Mouse (Mus musculus): Measurements from ENCODE around the gene Ddx21. TPM values are rescaled to one million over a fixed set of nuclear protein-coding genes. Genes with fewer than 3 reads are reported as not detected.

Gene Ddx21
- total RNA-seq, 2 experiments from 2014 or later: 27.6 to 29.9 TPM

DNA sequence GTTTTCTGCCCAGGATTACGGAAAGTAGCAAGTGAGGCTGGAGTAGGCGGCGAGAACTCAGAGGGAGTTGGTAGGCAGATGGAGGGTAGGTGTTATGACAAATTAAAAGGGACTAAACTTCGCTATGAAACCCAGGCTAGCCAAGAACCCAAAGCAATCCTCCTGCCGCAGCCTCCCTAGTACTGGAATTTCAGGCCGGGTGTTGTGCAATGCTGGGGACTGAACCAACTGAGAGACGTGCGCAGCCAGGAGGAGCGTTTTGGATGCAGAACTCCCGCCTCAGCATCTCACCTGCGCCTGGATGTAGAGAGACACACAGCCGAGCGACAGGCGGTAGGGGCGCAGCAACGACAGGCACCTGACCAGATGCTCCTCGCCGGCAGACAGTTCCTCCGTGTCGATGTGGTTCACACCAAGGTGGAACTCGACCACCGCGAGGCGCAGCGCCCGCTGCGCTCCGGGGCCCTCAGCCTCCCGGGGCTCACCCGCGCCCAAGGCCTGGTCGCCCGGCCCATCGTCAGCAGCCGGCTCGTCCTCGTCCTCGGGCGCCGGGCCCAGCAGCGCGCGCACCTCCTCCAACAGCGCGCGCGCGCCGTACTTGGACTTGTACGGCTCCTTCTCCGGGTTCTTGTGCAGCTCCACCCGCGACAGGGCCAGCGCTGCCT, 24.3 kb downstream of the Ddx21 start:
- intact Hi-C loops (cut with DNase I): no loop called here
- no peak for DNase-seq

DNA sequence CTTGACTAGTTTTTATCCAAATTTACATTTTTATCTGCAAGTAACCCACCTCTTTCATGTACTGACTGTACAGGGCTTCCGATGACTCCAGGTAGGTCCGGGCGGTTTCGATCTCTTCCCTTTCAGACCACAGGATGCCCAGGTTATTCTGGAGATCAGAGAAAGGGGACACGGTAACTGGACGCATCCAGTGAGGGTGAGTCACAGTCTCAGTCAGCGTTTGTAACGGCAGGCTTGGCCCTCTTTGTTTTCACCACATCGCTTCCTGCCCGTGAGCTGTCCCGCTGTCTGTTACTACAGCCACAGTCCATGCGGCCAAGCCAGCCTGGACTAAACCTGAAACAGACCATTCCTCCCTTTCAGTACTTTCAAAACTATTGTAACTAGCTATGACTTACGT, 27.1 kb downstream of the Ddx21 start:
- no peak for DNase-seq
- intact Hi-C loops (cut with DNase I): no loop called here

DNA sequence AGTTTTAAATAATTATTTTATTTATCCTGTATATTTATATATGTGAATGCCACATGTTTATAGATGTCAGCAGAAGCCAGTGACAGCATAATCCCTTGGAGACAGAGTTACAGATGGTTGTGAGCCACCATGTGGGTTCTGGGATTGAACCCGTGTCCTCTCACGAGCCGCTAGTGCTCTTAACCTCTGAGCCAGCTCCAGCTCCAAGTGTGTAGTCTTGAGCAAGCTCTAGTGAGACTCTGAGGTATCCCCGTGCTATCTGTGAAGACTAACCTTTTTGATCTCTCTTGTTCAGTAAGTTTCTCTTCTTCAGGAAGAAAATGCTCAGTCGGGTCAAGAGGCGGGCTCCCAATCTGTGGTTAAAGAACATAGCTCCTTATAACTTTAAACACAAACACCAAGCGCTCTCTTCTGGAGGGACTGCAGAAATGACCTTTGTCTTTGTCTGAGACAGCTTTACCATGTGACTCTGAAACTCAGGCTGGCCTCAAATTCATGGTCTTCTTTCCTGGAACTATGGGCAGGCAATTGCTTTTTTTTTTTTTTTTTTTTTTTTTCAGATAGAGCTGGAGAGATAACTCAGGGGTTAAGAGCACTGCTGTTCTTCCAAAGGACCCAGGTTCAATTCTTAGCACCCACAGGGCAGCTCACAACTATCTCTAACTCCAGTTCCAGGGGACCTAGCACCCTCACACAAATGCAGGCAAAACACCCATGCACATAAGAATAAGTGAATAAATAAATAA, 31.8 kb downstream of the Ddx21 start:
- intact Hi-C loops (cut with DNase I): no loop called here
- no peak for DNase-seq

DNA sequence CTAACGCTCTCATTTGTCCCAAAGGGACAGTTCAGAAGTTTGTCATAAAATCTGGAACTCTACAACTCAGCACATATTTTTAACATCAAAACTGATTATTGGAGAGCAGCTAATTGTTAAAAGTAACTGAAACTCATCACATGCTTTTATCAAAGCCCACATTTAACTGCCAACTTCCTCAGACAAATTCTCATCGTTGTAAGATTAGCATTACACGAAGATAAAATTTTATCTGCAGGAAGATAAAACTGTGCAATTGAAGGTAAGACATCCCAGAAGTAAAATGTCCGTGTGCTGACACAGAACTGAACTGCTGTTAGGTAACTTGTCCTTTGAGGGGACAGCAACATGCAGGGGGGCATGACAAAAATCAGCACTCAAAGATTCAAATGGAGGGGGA, 33.2 kb downstream of the Ddx21 start:
- intact Hi-C loops (cut with DNase I): no loop called here
- no peak for DNase-seq

DNA sequence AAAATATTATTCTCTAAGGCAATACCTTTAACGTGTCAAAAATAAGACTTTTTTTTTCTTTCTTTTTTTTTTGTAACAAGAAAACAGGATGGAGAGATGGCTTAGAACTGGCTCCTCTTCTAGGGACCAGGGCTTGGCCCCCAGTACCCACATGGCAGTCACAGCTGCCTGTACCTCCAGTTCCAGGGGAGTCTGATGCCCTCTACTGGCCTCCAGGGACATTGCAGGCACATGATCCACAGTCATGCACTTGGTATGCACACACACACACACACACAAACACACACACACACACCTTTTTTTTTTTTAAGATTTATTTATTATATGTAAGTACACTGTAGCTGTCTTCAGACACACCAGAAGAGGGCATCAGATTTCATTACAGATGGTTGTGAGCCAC, 44.3 kb downstream of the Ddx21 start:
- no peak for DNase-seq
- intact Hi-C loops (cut with DNase I): no loop called here

DNA sequence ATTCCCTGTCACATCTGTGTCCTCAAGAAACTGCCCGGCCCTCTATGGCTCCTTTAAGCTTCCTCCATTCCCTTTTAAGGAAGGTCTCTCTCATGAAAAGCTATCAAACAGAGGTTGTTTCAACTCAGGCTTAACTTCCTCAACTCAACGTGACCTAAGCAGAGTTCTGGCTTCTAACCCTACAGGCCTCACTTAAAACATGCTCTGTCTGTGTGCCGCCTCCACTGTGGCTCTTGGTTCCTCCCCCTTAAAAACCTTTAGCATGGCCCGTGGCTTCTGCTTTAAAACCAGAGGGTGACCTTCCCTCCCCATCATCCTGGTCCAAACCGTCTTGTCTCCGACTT, 45.6 kb downstream of the Ddx21 start:
- intact Hi-C loops (cut with DNase I): no loop called here
- DNase-seq: no peak

DNA sequence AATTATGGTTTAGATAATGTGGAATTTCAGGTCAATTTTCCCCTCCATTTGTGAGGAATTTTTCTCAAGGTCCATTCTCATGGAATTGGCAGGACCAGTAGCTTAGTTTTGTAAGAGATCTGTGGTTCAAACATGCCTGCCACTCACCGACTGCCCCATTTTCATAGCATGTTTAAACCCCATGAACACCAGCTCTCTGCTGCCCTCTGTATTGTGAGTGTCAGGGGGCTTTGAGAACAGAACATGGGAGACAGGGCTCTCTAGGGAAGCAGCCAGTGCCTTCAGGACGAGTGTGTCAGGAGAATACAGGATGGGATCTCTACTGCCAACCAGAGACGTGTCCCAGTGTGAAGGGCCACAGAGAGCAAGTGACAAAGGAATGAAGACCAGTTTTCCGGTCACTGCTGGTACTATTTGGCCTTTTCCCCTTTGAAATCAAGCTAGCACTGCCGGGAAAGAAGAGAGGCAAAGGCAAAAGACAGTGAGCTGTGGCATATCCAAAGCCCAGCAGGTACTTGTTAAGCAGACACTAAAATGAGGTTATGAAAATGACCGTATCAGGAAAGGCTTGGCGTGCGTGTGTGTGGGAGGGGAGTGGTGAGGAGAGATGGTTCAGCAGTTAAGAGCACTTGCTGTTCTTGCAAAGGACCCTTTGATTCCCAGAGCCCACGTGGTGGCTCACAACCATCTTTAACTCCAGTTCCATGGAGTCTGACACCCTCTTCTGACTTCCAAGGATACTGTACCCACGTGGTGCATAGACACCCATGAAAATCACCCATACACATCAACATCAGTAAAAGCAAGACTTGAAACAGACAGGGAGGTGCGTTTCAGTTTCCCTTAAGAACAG, 46.1 kb downstream of the Ddx21 start:
- intact Hi-C loops (cut with DNase I): no loop called here
- DNase-seq: no peak

DNA sequence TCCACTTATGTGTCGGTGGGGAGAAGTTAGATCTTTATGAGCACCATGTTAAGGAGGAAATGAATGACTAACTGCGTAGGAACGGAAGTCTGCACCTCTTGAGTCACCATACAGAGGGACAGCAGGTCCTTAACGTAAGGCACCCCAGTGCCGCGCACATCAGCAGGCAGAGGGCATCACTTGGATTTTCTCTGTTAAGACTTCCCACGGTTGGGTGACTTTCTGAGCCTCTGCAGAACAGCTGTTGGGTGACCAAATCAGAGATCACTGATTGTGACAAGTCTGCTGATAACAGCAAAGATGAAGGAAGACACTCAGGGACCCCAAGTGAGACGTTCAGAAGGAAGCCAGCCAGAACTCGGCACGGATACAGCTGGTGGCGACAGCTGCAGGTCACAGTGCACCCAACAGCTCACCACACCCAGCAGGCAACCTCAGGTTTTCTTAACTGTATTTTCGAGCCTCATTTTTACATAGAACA, 48.4 kb downstream of the Ddx21 start:
- no peak for DNase-seq
- intact Hi-C loops (cut with DNase I): no loop called here

DNA sequence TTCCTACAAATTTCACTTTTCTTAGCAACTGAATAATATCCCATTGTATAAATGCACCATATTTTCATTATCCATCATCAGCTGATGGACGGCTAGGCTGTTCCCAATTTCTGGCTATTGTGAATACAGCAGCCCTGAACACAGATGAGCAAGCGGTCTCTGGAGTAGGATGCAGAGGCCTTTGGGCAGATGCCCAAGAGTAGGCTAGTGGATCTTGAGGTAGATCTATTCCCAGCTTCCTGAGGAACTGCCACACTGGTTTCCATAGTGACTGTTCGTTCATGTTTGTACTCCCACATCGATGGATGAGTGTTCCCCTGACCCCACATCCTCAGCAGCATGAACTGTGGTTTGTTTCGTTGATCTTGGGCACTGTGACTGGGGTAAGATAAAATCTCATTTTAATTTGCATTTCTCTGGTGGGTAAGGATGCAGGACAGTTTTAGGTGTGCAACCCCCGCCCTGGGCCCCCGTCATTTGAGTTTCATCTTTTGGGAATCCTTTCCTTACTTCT, 51.2 kb downstream of the Ddx21 start:
- no peak for DNase-seq

DNA sequence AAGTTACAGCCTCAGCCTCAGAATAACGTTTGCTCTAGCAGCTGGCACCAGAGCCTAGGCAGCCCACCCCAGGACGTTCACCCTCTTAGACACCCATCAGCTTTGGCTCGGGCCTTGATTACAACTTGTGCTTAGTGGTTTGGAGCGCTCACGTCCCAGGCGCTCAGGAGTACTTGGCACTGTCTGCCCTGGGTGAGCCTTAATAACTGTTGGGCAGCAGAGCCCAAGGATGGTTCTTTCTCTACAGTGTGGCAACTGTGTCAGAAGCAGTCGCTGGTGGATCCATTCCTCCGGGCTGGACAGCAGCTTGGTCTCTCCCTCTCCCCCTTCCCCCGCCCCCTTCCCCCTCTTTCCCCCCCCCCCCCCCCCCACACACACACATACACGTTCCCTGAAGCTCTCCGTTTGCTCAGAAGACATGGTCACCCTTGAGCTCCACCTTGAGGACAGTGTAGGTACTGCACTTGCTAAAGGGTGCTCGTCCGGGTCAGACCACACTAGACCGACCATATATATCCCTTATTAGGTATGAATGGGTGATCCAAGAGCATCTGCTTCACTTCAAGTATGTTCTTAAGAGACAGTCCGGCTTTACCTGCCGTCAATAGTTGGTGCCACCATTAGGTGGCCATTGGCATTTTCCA, 52.4 kb downstream of the Ddx21 start:
- intact Hi-C loops (cut with DNase I): loop anchor here (1.0 kb wide), 1 partner anchor 49 kb away; no protein-coding TSS in a partner anchor
- DNase-seq: peak; percentile 81 to 87

More for the DNA sequence above, 51.2 kb downstream of the Ddx21 start:
- intact Hi-C loops (cut with DNase I): no loop called here

DNA sequence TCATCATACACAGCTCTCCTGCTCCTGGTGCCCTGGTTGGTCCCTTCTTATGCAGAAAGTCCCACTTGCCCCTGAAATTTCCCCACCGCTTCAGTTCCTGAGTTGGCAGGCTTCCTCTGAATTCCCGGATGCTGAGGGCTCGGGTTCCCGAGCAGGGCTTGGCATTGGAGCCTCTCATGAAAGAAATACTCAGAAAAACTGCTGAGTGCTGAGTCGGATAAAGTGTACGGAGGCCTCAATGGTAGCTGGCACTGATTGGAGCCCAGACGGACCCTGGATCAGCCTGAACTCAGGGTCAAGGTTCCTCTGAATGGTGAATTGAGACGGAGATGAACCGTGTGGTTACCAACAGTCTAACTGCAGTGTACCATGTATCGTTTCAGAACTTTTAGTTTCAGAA, 55.6 kb downstream of the Ddx21 start:
- intact Hi-C loops (cut with DNase I): no loop called here
- DNase-seq: no peak

DNA sequence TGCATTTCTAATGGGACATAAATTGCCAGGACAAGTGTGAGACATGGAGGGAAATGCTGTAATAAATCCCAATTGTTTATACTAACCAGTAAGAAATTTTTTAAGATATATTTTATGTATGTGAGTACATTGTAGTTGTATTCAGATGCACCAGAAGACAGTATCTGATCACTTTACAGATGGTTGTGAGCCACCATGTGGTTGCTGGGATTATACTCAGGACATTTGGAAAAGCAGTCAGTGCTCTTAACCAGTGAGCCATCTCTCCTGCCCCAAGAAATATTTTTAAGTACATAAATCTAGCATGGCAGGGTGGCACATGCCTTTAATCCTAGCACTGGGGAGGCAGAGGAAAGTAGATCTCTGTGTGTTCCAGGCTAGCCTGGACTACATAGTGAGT, 56.3 kb downstream of the Ddx21 start:
- no peak for DNase-seq
- intact Hi-C loops (cut with DNase I): loop anchor here (1.0 kb wide), 1 partner anchor 45 kb away; no protein-coding TSS in a partner anchor

DNA sequence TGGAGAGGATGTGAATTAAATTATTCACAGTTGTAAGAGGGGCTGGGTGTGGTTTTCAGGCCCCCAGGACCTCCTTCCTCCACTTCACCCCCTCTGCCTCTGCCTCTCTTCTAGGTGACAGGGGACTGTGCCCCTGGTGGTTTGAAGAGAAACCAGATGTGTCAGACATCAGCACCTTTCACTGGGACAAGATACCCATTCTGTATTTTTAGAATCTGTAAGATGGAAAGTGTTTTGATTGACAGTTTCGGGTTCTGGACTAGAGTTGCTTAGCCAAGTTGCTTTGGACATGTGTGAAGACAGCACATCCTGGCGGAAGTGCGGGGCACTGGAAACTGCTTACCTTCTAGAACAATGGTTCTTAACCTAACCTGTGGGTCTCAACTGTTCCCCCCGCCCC, 57.8 kb downstream of the Ddx21 start:
- no peak for DNase-seq
- intact Hi-C loops (cut with DNase I): no loop called here

DNA sequence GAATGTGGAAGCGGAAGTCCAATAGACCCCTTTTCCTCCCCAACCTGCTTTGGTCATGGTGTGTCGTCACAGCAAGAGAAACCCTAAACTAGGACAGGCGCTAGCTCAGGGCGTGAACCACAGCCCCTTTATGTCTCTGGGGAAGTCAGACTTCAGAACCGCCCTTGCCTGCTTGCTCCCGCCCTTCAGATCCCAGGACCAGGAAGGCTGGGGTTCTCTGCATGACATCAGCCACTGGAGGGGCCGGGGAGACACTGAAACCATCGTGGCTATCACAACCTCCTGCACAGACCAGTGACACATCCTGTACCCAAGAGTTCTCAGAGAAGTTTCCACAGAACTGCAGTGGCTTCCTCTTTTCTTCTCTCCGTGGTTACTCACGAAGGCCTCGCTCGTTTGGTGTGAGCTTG, 58.7 kb downstream of the Ddx21 start:
- DNase-seq: peak; percentile 27 to 46
- intact Hi-C loops (cut with DNase I): no loop called here

DNA sequence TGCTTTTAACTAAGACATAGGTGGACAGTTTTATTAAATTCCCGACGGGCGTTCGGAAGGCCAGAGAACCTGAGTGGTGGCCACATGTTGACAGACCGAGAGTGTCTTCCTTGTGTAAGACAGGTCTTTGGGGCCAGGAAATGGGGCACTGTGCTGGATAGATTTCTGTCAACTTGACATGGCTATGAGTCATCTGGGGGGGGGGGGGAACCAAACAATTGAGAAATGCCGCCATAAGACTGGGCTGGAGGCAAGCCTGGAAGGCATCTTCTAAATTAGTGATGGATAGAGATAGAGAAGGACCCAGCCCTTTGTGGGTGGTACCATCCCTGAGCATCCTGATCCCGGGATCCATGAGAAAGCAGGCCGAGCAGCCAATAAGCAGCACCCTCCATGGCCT, 59.2 kb downstream of the Ddx21 start:
- intact Hi-C loops (cut with DNase I): no loop called here
- no peak for DNase-seq

DNA sequence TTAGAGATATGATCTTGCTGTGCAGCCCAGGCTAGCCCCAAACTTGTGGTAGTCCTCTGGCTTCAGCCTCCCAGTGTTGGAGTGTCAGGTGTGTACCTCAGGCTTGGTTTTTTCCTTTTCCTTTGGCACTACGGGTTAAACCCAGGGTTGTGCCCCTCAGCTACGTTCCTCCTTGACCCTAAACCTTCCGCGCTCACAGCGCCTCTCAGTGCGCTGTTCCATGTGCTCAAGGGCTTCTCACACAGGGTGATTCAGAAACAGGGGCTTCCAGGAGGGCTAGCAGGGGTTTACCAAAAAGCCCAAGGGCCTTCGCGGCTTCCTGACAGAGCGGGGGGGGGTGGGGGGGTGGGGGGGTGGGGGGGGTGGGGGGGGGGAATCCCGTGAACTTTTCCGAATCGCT, 59.6 kb downstream of the Ddx21 start:
- intact Hi-C loops (cut with DNase I): no loop called here
- no peak for DNase-seq

DNA sequence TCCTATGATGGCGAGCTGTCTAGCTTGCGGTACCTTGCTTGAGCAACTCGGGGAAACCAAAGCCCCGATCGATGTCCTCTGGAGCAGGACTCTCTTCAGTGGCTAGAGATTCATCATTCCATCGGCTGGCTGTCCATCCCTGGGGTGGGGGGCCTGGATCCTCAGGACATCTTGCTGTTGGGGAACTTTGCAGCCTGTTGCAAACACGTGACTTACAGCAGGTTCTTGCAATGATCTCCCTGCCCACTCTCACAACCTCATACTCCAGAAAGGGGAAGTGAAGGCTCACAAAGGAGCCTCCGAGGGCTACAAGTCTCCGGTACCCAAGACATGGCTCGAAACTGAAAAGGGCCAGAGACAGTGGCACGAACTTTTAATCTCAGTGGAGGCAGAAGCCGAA, 60.6 kb downstream of the Ddx21 start:
- intact Hi-C loops (cut with DNase I): no loop called here
- no peak for DNase-seq

DNA sequence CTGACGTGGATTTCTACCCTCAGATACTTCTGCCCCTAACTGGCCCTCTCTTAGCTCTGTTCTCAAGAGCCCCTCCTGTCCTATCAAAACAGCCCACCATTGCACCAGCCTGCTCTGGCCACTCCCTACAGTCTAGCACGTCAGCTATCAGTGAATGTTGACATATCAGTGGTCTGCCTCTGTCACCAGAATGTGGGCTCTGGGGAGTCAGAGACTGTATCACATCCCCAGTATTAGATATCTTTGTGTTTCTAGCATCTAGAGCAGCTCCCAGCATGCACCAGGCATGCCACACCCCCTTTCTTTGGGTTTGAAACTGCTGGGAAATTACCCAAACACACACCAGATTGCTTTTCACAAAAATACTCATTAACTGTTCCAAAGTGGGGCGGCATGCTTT, 61.3 kb downstream of the Ddx21 start:
- no peak for DNase-seq
- intact Hi-C loops (cut with DNase I): no loop called here

DNA sequence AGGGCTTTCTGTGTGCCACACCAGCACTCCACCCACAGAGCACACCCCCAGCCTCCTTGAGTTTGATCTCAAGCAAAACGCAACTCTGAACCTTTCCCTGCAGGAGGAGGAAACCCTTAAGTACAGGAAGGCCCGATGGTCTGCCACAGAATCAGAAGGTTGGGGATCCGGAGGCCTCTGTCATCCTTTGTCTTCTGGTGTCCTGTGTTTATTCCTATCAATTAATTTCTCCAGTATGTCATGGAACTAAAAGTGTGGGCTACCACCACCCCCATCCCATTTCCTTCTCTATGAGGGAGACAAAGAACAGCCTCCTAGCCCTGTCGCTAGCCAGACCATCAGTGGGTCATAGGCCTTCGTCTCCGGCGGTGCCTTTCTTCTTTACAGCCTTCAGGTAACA, 67.6 kb downstream of the Ddx21 start:
- no peak for DNase-seq
- intact Hi-C loops (cut with DNase I): no loop called here

DNA sequence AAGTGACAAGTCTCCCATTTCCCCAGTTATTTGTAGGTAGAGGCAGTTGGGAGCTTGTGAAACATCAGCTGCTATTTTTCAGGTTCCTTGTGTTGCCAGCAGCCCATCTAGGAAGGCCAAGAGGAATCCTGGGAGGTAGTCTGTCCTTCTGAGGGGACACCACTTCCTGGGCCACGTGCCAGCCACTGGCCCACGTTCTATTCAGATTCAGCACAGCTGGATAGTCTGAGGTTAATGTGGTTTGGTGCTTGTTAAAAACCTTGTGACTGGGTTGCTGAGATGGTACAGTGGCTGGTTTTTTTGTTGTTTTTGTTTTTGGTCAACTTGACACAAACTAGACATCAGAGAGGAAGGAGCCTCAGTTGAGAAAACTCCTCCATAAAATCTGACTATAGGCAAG, 69.2 kb downstream of the Ddx21 start:
- intact Hi-C loops (cut with DNase I): no loop called here
- no peak for DNase-seq
